Mouse (Mus musculus): ENCODE results near the gene Svep1. TPM values are rescaled to one million over a fixed set of nuclear protein-coding genes. Genes with fewer than 3 reads are reported as not detected.

Svep1 gene
- polyA plus RNA-seq, 1 experiment from 2014 or later = 4.4 TPM

GRCm38 (mm10) chr4:58133610-58134309 is 72.9 kb downstream of the Svep1 start:
- ATAC-seq (ENCODE audit: low FRiP score) (no peak), DNase-seq (ENCODE audit: low spot score) (no peak)
- Histone ChIP-seq H3K4me2 (replicated peaks; ENCODE audit: low read depth, low read length) (no peak overlapping the region), H3K36me3 (ENCODE audit: control insufficient read depth, insufficient read depth, low read length) (no peaks in the 10 kb centered on the region), H3K9me3 (ENCODE audit: control insufficient read depth, low read length) (no peaks in the 10 kb centered on the region), H3K4me1 (replicated peaks; ENCODE audit: control insufficient read depth, insufficient read depth, low read length) (no peaks in the 10 kb centered on the region), H3K9ac (ENCODE audit: low read depth, low read length) (no peak overlapping the region), H3K27me3 (ENCODE audit: control insufficient read depth, insufficient read depth, low read length) (no peaks in the 10 kb centered on the region), H3K4me3 (ENCODE audit: low read depth, low read length) (no peak overlapping the region), H3K27ac (ENCODE audit: low read depth, low read length) (no peak overlapping the region)
- WGBS = 67% methylated on average over 1 of the region's 1 CpGs

GRCm38 (mm10) chr4:58129844-58130243 is 76.8 kb downstream of the Svep1 start:
- no peak for DNase-seq (ENCODE audit: low spot score)
- H3K36me3 ChIP-seq (ENCODE audit: control insufficient read depth, insufficient read depth, low read length) = no peaks in the 10 kb centered on the region
- WGBS = 84% methylated on average over 4 of the region's 4 CpGs
- no peak overlapping the region for H3K27ac ChIP-seq (ENCODE audit: low read depth, low read length)
- no peak overlapping the region for H3K9ac ChIP-seq (ENCODE audit: low read depth, low read length)
- no peaks in the 10 kb centered on the region for H3K9me3 ChIP-seq (ENCODE audit: control insufficient read depth, low read length)
- no peaks in the 10 kb centered on the region for H3K27me3 ChIP-seq (ENCODE audit: control insufficient read depth, insufficient read depth, low read length)
- ATAC-seq (ENCODE audit: low FRiP score) = no peak
- no peak overlapping the region for H3K4me2 ChIP-seq (replicated peaks; ENCODE audit: low read depth, low read length)
- no peaks in the 10 kb centered on the region for H3K4me1 ChIP-seq (replicated peaks; ENCODE audit: control insufficient read depth, insufficient read depth, low read length)
- no peak overlapping the region for H3K4me3 ChIP-seq (ENCODE audit: low read depth, low read length)

GRCm38 (mm10) chr4:58127024-58127423 is 79.6 kb downstream of the Svep1 start:
- no peak for DNase-seq (ENCODE audit: low spot score)
- Histone ChIP-seq H3K4me2 (replicated peaks; ENCODE audit: low read depth, low read length) (no peak overlapping the region), H3K27me3 (ENCODE audit: control insufficient read depth, insufficient read depth, low read length) (no peaks in the 10 kb centered on the region), H3K4me1 (replicated peaks; ENCODE audit: control insufficient read depth, insufficient read depth, low read length) (no peaks in the 10 kb centered on the region), H3K27ac (ENCODE audit: low read depth, low read length) (no peak overlapping the region), H3K4me3 (ENCODE audit: low read depth, low read length) (no peak overlapping the region), H3K36me3 (ENCODE audit: control insufficient read depth, insufficient read depth, low read length) (no peaks in the 10 kb centered on the region), H3K9me3 (ENCODE audit: control insufficient read depth, low read length) (no peaks in the 10 kb centered on the region), H3K9ac (ENCODE audit: low read depth, low read length) (no peak overlapping the region)
- 94% methylated on average over 5 of the region's 5 CpGs for WGBS
- no peak for ATAC-seq (ENCODE audit: low FRiP score)

GRCm38 (mm10) chr4:58115452-58115851 is 91.2 kb downstream of the Svep1 start:
- Histone ChIP-seq H3K36me3 (ENCODE audit: control insufficient read depth, insufficient read depth, low read length) (no peaks in the 10 kb centered on the region), H3K9ac (ENCODE audit: low read depth, low read length) (no peak overlapping the region), H3K4me1 (replicated peaks; ENCODE audit: control insufficient read depth, insufficient read depth, low read length) (peaks cover 2% of the 10 kb centered on the region; the same call in 1 of the 2 replicates), H3K9me3 (ENCODE audit: control insufficient read depth, low read length) (no peaks in the 10 kb centered on the region), H3K27me3 (ENCODE audit: control insufficient read depth, insufficient read depth, low read length) (no peaks in the 10 kb centered on the region), H3K27ac (ENCODE audit: low read depth, low read length) (no peak overlapping the region), H3K4me3 (ENCODE audit: low read depth, low read length) (no peak overlapping the region), H3K4me2 (replicated peaks; ENCODE audit: low read depth, low read length) (no peak overlapping the region)
- peak; percentile 43; the same call in 1 of the 2 replicates for ATAC-seq (ENCODE audit: low FRiP score)
- 54% methylated on average over 8 of the region's 8 CpGs for WGBS
- DNase-seq (ENCODE audit: low spot score) = peak; percentile 22

- 87% methylated on average over 10 of the region's 10 CpGs for WGBS
- H3K27ac ChIP-seq (ENCODE audit: low read depth, low read length) = no peak overlapping the region
- no peak overlapping the region for H3K9ac ChIP-seq (ENCODE audit: low read depth, low read length)
- ATAC-seq (ENCODE audit: low FRiP score) (no peak), DNase-seq (ENCODE audit: low spot score) (no peak)
- no peaks in the 10 kb centered on the region for H3K9me3 ChIP-seq (ENCODE audit: control insufficient read depth, low read length)
- peaks cover 2% of the 10 kb centered on the region; the same call in 1 of the 2 replicates for H3K4me1 ChIP-seq (replicated peaks; ENCODE audit: control insufficient read depth, insufficient read depth, low read length)
- H3K36me3 ChIP-seq (ENCODE audit: control insufficient read depth, insufficient read depth, low read length) = no peaks in the 10 kb centered on the region
- H3K27me3 ChIP-seq (ENCODE audit: control insufficient read depth, insufficient read depth, low read length) = no peaks in the 10 kb centered on the region
- H3K4me3 ChIP-seq (ENCODE audit: low read depth, low read length) = no peak overlapping the region
- no peak overlapping the region for H3K4me2 ChIP-seq (replicated peaks; ENCODE audit: low read depth, low read length)
Observed at GRCm38 (mm10) chr4:58111008-58111407, 95.7 kb downstream of the Svep1 start.

- DNase-seq (ENCODE audit: low spot score) (no peak), ATAC-seq (ENCODE audit: low FRiP score) (no peak)
- Histone ChIP-seq H3K27me3 (ENCODE audit: control insufficient read depth, insufficient read depth, low read length) (no peaks in the 10 kb centered on the region), H3K9me3 (ENCODE audit: control insufficient read depth, low read length) (no peaks in the 10 kb centered on the region), H3K4me1 (replicated peaks; ENCODE audit: control insufficient read depth, insufficient read depth, low read length) (no peaks in the 10 kb centered on the region), H3K36me3 (ENCODE audit: control insufficient read depth, insufficient read depth, low read length) (no peaks in the 10 kb centered on the region), H3K9ac (ENCODE audit: low read depth, low read length) (no peak overlapping the region), H3K27ac (ENCODE audit: low read depth, low read length) (no peak overlapping the region), H3K4me2 (replicated peaks; ENCODE audit: low read depth, low read length) (no peak overlapping the region), H3K4me3 (ENCODE audit: low read depth, low read length) (no peak overlapping the region)
- WGBS = 87% methylated on average over 6 of the region's 6 CpGs
Observed at GRCm38 (mm10) chr4:58109793-58110192, 96.9 kb downstream of the Svep1 start.

GRCm38 (mm10) chr4:58108364-58108763 is 98.3 kb downstream of the Svep1 start:
- Histone ChIP-seq H3K27me3 (ENCODE audit: control insufficient read depth, insufficient read depth, low read length) (no peaks in the 10 kb centered on the region), H3K27ac (ENCODE audit: low read depth, low read length) (no peak overlapping the region), H3K36me3 (ENCODE audit: control insufficient read depth, insufficient read depth, low read length) (no peaks in the 10 kb centered on the region), H3K9me3 (ENCODE audit: control insufficient read depth, low read length) (no peaks in the 10 kb centered on the region), H3K4me2 (replicated peaks; ENCODE audit: low read depth, low read length) (no peak overlapping the region), H3K4me3 (ENCODE audit: low read depth, low read length) (no peak overlapping the region), H3K9ac (ENCODE audit: low read depth, low read length) (no peak overlapping the region), H3K4me1 (replicated peaks; ENCODE audit: control insufficient read depth, insufficient read depth, low read length) (no peaks in the 10 kb centered on the region)
- WGBS = 91% methylated on average over 3 of the region's 3 CpGs
- no peak for ATAC-seq (ENCODE audit: low FRiP score)
- DNase-seq (ENCODE audit: low spot score) = no peak

- no peak for ATAC-seq (ENCODE audit: low FRiP score)
- DNase-seq (ENCODE audit: low spot score) = no peak
- Histone ChIP-seq H3K9me3 (ENCODE audit: control insufficient read depth, low read length) (no peaks in the 10 kb centered on the region), H3K4me3 (ENCODE audit: low read depth, low read length) (no peak overlapping the region), H3K4me2 (replicated peaks; ENCODE audit: low read depth, low read length) (no peak overlapping the region), H3K36me3 (ENCODE audit: control insufficient read depth, insufficient read depth, low read length) (no peaks in the 10 kb centered on the region), H3K27ac (ENCODE audit: low read depth, low read length) (no peak overlapping the region), H3K4me1 (replicated peaks; ENCODE audit: control insufficient read depth, insufficient read depth, low read length) (no peaks in the 10 kb centered on the region), H3K27me3 (ENCODE audit: control insufficient read depth, insufficient read depth, low read length) (no peaks in the 10 kb centered on the region), H3K9ac (ENCODE audit: low read depth, low read length) (no peak overlapping the region)
- WGBS = 84% methylated on average over 9 of the region's 9 CpGs
Observed at GRCm38 (mm10) chr4:58097732-58098131, 108.9 kb downstream of the Svep1 start.

GRCm38 (mm10) chr4:58086738-58087137 is 119.9 kb downstream of the Svep1 start:
- Histone ChIP-seq H3K4me1 (replicated peaks; ENCODE audit: control insufficient read depth, insufficient read depth, low read length) (no peaks in the 10 kb centered on the region), H3K27ac (ENCODE audit: low read depth, low read length) (no peak overlapping the region), H3K4me2 (replicated peaks; ENCODE audit: low read depth, low read length) (no peak overlapping the region), H3K27me3 (ENCODE audit: control insufficient read depth, insufficient read depth, low read length) (no peaks in the 10 kb centered on the region), H3K36me3 (ENCODE audit: control insufficient read depth, insufficient read depth, low read length) (no peaks in the 10 kb centered on the region), H3K4me3 (ENCODE audit: low read depth, low read length) (no peak overlapping the region), H3K9ac (ENCODE audit: low read depth, low read length) (no peak overlapping the region), H3K9me3 (ENCODE audit: control insufficient read depth, low read length) (no peaks in the 10 kb centered on the region)
- WGBS = 80% methylated on average over 1 of the region's 1 CpGs
- no peak for ATAC-seq (ENCODE audit: low FRiP score)
- DNase-seq (ENCODE audit: low spot score) = no peak
